Mouse (Mus musculus) megakaryocyte, adult 5-6 weeks (primary cell): ENCODE data around the gene Rbfox2. TPM values are rescaled to one million over a fixed set of nuclear protein-coding genes. Genes with fewer than 3 reads are reported as not detected.

Source experiments
- ATAC-seq: 2 replicates; pipeline ENCODE4 v1.8.0; 2016; ENCODE audit warnings: mild to moderate bottlenecking, inconsistent platforms; ENCODE audit not compliant: poor library complexity, severe bottlenecking
- total RNA-seq, 2 experiments: library from RNA; stranded (forward) in 1 of 2; stranded (reverse) in 1 of 2; fragments of 153-499, 151-499 nt in 1 of 2; fragments of 221-1000, 200-1000 nt in 1 of 2; gene quantifications; 2 replicates each; pipeline versions ENCODE4 v1.2.3 to v1.2.4; 2015 to 2017

Gene Rbfox2
- total RNA-seq, 2 experiments from 2014 or later, result 0.13 to 0.51 TPM

DNA sequence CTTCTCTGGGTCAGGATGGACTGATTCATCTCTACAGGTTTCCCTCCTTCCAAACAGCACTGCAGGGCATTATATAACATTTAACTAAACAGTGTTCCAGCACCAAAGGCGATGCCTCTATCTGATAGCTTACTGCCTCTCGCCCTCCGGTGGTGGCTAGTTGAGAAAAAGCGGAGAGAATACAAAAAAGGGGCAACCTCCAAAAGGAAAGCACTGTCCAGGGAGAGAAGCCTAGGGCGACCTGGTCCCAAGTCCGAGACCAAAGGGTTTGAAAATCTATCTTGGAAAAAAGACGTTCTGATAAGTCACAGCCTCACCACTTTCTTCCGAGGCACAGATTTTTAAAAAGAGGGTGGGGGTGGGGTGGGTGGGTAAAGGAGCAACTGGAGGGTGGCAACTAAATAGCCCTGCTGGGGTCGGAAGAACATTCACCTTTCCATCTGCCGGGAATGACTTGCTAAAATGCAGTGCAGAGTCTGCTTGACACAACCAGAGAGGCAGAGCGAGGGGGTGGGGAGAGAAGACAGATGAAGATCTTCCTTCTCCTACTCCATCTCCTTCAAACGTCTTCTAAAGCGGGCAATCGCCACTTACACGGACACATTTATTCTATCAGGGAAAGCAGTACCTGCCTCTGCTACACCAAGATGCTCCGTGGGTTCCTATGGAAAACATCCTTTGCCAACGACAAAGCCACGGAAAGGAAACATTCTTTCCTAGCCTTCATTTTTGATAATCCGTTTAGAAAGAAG is 154.3 kb downstream of the Rbfox2 start:
- ATAC-seq, result no peak

- no peak for ATAC-seq
These were observed 155.0 kb downstream of the Rbfox2 start for GRCm38 (mm10) chr15:77151816-77152215.

DNA sequence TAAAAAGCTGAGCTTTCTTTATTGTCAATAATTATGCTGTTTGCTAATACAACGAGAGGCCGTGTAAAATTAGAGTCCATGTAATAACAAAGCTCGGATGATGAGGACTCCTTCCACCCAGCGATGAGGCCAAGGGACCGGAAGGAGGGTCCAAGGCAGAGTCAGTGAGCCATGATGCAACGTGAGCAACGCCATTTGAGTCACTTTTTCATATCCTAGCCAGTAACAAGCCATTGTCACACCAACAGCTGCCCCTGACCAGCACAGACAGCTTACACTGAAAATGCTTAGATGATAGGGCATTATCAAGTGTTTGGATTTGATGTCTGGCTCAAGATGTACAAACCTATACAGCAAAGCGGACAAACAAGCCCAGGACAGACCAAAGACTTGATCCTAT is 155.6 kb downstream of the Rbfox2 start:
- no peak for ATAC-seq

DNA sequence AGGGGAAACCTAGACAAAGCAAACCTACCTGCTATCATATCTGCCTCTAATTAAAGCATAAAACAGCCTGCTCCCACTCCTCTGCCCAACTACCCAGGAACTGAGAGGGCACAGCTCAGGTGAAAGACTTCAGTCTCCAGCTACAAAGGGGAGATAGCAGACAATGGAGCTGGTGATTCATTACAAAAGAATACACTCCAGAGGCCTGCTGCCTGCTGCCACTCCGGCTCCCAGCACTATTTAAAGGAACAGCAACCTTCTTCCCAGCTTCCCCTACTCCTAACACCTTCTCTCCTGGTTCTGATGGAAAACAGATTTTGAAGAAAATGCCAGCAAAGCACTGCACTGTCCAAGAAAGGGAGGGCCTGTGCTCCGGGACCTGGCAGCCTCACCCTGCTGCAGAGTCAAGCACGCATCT is 156.4 kb downstream of the Rbfox2 start:
- ATAC-seq, result no peak

DNA sequence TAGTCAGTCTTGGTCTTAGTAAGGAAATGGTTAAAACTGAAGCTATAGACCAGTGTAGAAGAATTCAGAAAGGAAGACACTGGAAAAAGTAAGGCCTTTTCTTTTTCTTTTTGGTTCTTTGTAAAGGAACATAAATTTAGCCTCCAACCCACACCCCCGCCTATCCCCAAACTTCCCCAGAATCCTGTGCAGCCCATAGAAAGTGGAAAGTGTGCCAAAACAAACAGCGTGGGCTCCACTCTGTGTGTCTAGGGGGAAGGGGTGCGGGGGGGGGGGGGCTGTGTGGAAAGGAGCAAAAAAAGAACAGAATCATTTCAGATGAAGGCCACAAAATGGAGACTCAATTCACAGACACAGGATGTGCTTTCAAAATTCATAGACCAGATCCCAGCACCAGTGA is 156.8 kb downstream of the Rbfox2 start:
- no peak for ATAC-seq

- no peak for ATAC-seq
These were observed 157.3 kb downstream of the Rbfox2 start for GRCm38 (mm10) chr15:77149551-77149950.

- no peak for ATAC-seq
These were observed 159.9 kb downstream of the Rbfox2 start for GRCm38 (mm10) chr15:77146942-77147341.

DNA sequence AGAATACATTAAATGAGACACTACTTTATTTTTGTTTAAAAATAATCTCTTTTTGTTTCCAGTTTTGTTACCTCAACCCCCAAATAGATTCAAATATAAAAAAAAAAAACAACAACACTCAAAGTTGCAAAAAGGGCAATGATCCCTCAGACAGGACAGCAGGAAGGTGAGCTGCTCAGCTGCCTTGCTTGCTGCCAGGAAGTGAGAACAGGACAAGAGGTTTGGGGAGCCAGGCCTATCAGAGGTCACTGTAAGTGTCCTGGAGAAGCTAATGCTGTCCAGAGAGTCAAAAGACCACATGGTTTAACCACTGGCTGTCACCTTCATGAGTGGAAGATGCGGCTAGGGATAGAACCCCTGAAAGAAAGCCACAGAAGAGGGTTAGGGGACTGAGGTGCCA is 161.8 kb downstream of the Rbfox2 start:
- ATAC-seq, result no peak

GRCm38 (mm10) chr15:77142787-77143186 is 164.0 kb downstream of the Rbfox2 start:
- ATAC-seq, result no peak

DNA sequence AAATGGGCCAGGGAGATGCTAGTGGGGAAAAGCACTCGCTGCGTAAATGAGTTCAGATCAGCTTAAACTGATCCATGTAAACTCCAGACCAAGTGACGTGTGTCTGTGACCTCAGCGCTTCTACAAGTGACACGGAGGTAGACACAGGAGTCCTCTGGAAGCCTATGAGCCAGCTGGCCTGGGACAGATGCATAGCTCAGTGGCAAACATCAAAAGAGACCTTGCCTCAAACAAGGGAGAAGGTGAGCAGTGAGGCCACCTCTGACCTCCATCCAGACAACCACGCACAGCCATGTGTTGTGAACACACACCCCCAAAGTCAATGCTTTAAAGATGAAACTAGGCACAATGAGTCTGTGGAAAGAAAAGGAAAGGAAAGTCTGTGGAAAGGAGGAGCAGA is 164.5 kb downstream of the Rbfox2 start:
- ATAC-seq, result no peak

DNA sequence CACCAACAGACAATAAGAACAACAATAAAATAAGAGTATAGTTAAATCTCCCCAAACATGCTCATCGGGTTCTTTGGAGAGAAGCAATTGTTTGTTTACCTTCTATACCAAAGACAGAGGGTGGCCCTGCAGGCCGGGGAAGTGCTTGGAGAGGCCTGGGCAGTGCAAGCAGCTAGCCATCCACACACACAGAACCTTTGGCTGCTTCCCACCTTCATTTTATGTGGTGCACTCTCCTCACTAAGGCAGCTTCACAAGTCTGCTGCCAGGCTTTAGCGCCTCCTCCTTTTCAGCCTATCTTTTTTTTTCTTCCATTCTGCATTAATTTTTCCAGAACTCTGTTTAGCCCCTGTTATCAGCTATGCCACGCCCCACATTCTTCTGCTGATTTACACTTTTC is 165.1 kb downstream of the Rbfox2 start:
- no peak for ATAC-seq

GRCm38 (mm10) chr15:77138282-77138681 is 168.5 kb downstream of the Rbfox2 start:
- ATAC-seq, result no peak

DNA sequence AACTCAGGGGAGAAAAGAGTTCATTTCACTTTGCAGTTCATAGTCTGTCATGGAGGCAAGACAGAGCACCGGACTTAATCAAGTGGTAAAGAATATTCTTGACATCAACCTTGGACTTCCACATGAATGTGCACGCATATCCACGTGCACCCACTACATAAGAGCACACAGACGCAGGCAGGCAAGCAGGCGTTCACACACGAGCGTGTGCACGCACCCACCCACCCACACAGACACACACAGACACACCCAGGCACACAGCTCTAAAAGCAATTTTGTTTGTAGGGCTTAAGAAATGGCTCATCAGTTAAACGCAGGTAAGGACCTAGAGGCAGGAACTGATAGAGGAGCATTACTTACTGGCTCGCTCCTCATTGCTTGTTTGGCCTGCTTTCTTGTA is 172.3 kb downstream of the Rbfox2 start:
- no peak for ATAC-seq

GRCm38 (mm10) chr15:77129154-77129553 is 177.7 kb downstream of the Rbfox2 start:
- no peak for ATAC-seq

DNA sequence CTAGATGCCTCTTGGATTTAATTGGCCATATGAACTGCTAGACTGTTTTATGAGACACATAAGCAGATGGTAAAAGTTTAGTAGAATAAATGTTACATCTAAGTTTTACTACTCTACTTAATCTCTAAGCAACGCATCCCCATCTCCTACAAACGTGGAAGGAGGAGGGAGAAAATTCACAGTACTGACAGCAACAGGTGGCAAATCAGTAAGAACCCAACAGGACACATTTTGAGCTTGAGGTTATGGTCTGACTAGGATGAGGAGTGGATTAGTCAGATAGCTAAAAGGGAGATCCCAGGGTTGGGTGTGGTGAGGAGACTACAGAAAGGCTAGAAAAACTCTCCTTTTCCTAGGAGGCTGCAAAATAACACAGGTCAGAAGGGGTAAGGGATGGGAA is 179.1 kb downstream of the Rbfox2 start:
- ATAC-seq, result no peak

GRCm38 (mm10) chr15:77126674-77127073 is 180.1 kb downstream of the Rbfox2 start:
- no peak for ATAC-seq

DNA sequence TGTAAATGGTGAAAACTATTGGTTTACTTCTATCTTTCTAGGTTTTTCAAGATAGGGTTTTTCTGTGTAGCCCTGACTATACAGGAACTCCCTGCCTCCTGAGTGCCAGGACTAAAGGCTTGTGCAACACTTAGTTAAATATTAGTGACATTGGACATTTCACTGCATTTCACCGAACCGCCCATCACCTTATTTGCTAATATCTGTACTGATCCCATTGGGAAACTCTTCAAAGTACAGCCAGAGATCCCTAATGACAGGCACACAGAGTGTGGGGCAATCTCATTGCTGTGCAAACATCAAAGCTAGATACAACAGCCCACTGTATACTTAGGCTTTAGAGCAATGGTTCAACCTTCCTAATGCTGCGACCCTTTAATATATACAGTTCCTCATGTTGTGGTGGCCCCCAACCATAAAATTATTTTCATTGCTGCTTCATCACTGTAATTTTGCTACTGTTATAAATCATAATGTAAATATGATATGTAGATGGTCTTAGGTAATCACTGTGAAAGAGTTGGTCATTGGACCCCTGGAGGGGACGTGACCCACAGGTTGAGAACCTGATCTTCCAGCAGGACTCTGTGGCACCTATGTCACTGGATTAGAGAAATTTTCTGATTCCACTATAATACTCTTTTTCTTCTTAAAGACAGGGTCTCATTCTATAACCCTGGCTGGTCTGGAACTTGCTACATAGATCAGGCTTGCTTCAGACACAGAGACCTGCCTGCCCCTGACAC is 182.3 kb downstream of the Rbfox2 start:
- no peak for ATAC-seq

DNA sequence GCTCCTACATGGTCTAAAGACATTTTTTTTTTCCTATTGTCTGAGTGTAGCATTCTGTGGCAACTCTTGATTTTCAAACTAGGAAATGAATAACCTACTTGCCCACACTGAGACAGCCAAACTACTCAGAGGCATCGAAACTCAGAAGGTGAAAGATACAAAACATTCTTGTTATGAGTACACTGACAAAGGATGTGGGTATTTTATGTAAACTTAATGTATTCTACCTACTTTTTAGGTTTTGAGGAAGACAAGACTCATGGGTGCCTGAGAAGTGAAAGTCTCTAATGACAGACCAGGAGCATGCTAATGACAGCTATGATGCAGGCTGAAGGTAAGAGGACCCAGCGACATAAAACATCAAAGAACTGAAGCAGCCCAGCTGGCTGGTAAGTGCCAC is 184.0 kb downstream of the Rbfox2 start:
- ATAC-seq, result no peak

GRCm38 (mm10) chr15:77122208-77122607 is 184.6 kb downstream of the Rbfox2 start:
- no peak for ATAC-seq

DNA sequence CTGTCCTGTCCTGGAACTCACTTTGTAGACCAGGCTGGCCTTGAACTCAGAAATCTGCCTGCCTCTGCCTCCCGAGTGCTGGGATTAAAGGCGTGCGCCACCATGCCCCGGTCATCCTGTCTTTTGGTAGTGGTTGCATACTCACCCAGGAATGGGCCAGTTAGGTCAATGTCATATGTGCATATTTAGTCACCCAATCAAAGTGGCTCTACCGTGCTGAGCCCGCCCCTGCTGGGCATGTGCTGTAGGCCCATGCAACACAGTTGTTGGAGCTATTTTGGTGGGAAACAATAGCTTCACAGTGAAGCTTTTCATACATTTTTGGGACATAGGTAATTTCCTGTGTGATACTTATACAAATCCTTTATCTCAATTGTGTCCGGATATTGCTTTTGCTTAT is 187.1 kb downstream of the Rbfox2 start:
- no peak for ATAC-seq

GRCm38 (mm10) chr15:77117209-77117608 is 189.6 kb downstream of the Rbfox2 start:
- ATAC-seq, result no peak

GRCm38 (mm10) chr15:77116139-77116722 is 190.6 kb downstream of the Rbfox2 start:
- ATAC-seq, result no peak
